Mouse (Mus musculus): ENCODE data around the gene Nhs. TPM values are rescaled to one million over a fixed set of nuclear protein-coding genes. Genes with fewer than 3 reads are reported as not detected.
A peak's percentile ranks its signal among the peaks of the same experiment; 100 is the strongest.

The Nhs gene
- polyA plus RNA-seq, 1 experiment from 2014 or later: 0.34 TPM

GRCm38 (mm10) chrX:161943098-161943680 is 216.3 kb downstream of the Nhs start:
- no peak for DNase-seq (ENCODE audit: low spot score)

- DNase-seq (ENCODE audit: low spot score): no peak
These were observed 218.8 kb downstream of the Nhs start for GRCm38 (mm10) chrX:161940696-161941095.

- DNase-seq (ENCODE audit: low spot score): no peak
These were observed 232.9 kb downstream of the Nhs start for GRCm38 (mm10) chrX:161926683-161927053.

- no peak for DNase-seq (ENCODE audit: low spot score)
These were observed 233.4 kb downstream of the Nhs start for GRCm38 (mm10) chrX:161925973-161926682.

- DNase-seq (ENCODE audit: low spot score): no peak
These were observed 236.9 kb downstream of the Nhs start for GRCm38 (mm10) chrX:161922655-161923054.

GRCm38 (mm10) chrX:161921581-161921980 is 237.9 kb downstream of the Nhs start:
- DNase-seq (ENCODE audit: low spot score): no peak

- no peak for DNase-seq (ENCODE audit: low spot score)
These were observed 249.6 kb downstream of the Nhs start for GRCm38 (mm10) chrX:161909963-161910362.

GRCm38 (mm10) chrX:161908652-161909403 is 250.7 kb downstream of the Nhs start:
- no peak for DNase-seq (ENCODE audit: low spot score)

GRCm38 (mm10) chrX:161907595-161908592 is 251.6 kb downstream of the Nhs start:
- no peak for DNase-seq (ENCODE audit: low spot score)

GRCm38 (mm10) chrX:161894442-161894841 is 265.1 kb downstream of the Nhs start:
- no peak for DNase-seq (ENCODE audit: low spot score)

GRCm38 (mm10) chrX:161883661-161884060 is 275.9 kb downstream of the Nhs start:
- DNase-seq (ENCODE audit: low spot score): no peak

GRCm38 (mm10) chrX:161877123-161877522 is 282.4 kb downstream of the Nhs start:
- DNase-seq (ENCODE audit: low spot score): no peak

GRCm38 (mm10) chrX:161873511-161873910 is 286.0 kb downstream of the Nhs start:
- DNase-seq (ENCODE audit: low spot score): no peak

GRCm38 (mm10) chrX:161871306-161871705 is 288.2 kb downstream of the Nhs start:
- no peak for DNase-seq (ENCODE audit: low spot score)

GRCm38 (mm10) chrX:161855630-161856029 is 303.9 kb downstream of the Nhs start:
- no peak for DNase-seq (ENCODE audit: low spot score)

- DNase-seq (ENCODE audit: low spot score): no peak
These were observed 305.8 kb downstream of the Nhs start for GRCm38 (mm10) chrX:161853626-161854312.

- DNase-seq (ENCODE audit: low spot score): peak; percentile 33
These were observed 333.3 kb downstream of the Nhs start for GRCm38 (mm10) chrX:161826186-161826585.

GRCm38 (mm10) chrX:161790182-161790581 is 369.3 kb downstream of the Nhs start:
- DNase-seq (ENCODE audit: low spot score): no peak

Measured in thymus, postnatal 0 days (tissue).